Mouse (Mus musculus): ENCODE results near the gene Rasa4. TPM values are rescaled to one million over a fixed set of nuclear protein-coding genes. Genes with fewer than 3 reads are reported as not detected.

The Rasa4 gene
- total and polyA plus RNA-seq, 3 experiments: 3.8 to 8.1 (median 4.7) TPM

DNA sequence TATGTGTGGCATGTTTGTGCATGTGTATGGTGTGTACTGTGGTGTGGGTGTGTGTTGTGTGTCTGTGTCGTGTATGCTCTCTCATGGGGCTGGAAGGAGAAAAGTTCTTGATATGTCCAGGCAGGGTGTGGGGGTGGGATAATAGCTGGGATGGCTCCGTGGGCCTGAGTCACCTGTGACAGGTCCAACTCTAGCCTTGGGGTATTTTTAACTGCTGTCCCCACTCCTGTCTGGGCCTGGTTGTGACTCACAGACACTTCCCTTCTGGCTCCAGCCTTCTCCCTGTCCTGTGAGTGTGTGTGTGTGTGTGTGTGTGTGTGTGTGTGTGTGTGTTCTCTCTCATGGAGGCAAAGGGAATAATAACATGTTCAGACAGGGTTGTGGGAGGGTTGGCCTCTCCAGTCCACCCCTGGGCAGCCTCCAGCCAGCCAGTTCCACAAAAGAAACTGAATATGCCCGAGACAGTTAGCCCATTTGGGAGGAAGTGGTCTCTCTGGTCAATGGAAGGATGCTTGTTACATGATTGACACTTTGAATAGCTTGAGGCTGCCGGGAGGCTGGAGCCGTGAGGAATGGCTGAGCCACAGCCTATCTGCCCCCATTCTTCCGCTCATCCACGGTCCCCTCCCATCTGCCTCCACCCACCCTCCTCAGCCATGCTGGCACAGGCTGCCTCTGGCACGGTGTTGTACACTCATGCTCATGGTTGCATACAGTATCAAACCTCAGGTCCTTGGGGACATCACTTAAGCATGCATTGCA is 10.7 kb downstream of the Rasa4 start:
- Histone ChIP-seq H3K79me2 (replicated peaks; ENCODE audit: control insufficient read depth, insufficient read depth, low read length) (no peaks in the 10 kb centered on the region), H3K36me3 (ENCODE audit: control insufficient read depth, insufficient read depth, low read length) (no peaks in the 10 kb centered on the region), H3K4me1 (ENCODE audit: control insufficient read depth, insufficient read depth, low read length) (no peaks in the 10 kb centered on the region), H3K9ac (ENCODE audit: low read depth, low read length) (no peak overlapping the region), H3K4me3 (no peak overlapping the region), H3K27me3 (ENCODE audit: control insufficient read depth, insufficient read depth, low read length) (no peaks in the 10 kb centered on the region), H3K27ac (no peak overlapping the region)
- WGBS: 45% methylated on average over 8 of the region's 8 CpGs
- intact Hi-C loops (cut with DNase I): no loop called here
- TF ChIP-seq CTCF (IDR thresholded peaks at IDR 0.05) (no peak), POLR2A (IDR thresholded peaks at IDR 0.05; ENCODE audit: insufficient read depth, low read depth, low read length) (no peak), EP300 (IDR thresholded peaks at IDR 0.05; ENCODE audit: insufficient read depth, low read depth, low read length) (no peak)
- no peak for DNase-seq

- H3K4me3 ChIP-seq: no peak overlapping the region
- no peaks in the 10 kb centered on the region for H3K27me3 ChIP-seq (ENCODE audit: control insufficient read depth, insufficient read depth, low read length)
- 71% methylated on average over 7 of the region's 7 CpGs for whole genome bisulfite sequencing
- H3K4me1 ChIP-seq (ENCODE audit: control insufficient read depth, insufficient read depth, low read length): no peaks in the 10 kb centered on the region
- H3K36me3 ChIP-seq (ENCODE audit: control insufficient read depth, insufficient read depth, low read length): no peaks in the 10 kb centered on the region
- intact Hi-C loops (cut with DNase I): no loop called here
- H3K27ac ChIP-seq: no peak overlapping the region
- H3K9ac ChIP-seq (ENCODE audit: low read depth, low read length): no peak overlapping the region
- DNase-seq: no peak
- no peak for TF ChIP-seq POLR2A (IDR thresholded peaks at IDR 0.05; ENCODE audit: insufficient read depth, low read depth, low read length)
- H3K79me2 ChIP-seq (replicated peaks; ENCODE audit: control insufficient read depth, insufficient read depth, low read length): no peaks in the 10 kb centered on the region
These were observed 11.4 kb downstream of the Rasa4 start for GRCm38 (mm10) chr5:136095089-136095488.

GRCm38 (mm10) chr5:136098536-136098935 is 14.8 kb downstream of the Rasa4 start:
- H3K27ac ChIP-seq: no peak overlapping the region
- intact Hi-C loops (cut with DNase I): no loop called here
- 0 out of 2 replicates have a peak, but pooled peaks cover 1% of the 10 kb centered on the region for H3K27me3 ChIP-seq (ENCODE audit: control insufficient read depth, insufficient read depth, low read length)
- H3K79me2 ChIP-seq (replicated peaks; ENCODE audit: control insufficient read depth, insufficient read depth, low read length): no peaks in the 10 kb centered on the region
- 68% methylated on average over 10 of the region's 10 CpGs for WGBS
- no peak for DNase-seq
- no peak overlapping the region for H3K4me3 ChIP-seq
- no peak overlapping the region for H3K9ac ChIP-seq (ENCODE audit: low read depth, low read length)
- no peak for TF ChIP-seq CTCF (IDR thresholded peaks at IDR 0.05)
- TF ChIP-seq POLR2A (IDR thresholded peaks at IDR 0.05; ENCODE audit: insufficient read depth, low read depth, low read length): no peak
- TF ChIP-seq EP300 (IDR thresholded peaks at IDR 0.05; ENCODE audit: insufficient read depth, low read depth, low read length): no peak
- no peaks in the 10 kb centered on the region for H3K36me3 ChIP-seq (ENCODE audit: control insufficient read depth, insufficient read depth, low read length)
- no peaks in the 10 kb centered on the region for H3K4me1 ChIP-seq (ENCODE audit: control insufficient read depth, insufficient read depth, low read length)

- Histone ChIP-seq H3K27ac (no peak overlapping the region), H3K27me3 (ENCODE audit: control insufficient read depth, insufficient read depth, low read length) (0 out of 2 replicates have a peak, but pooled peaks cover 1% of the 10 kb centered on the region), H3K36me3 (ENCODE audit: control insufficient read depth, insufficient read depth, low read length) (no peaks in the 10 kb centered on the region), H3K4me3 (no peak overlapping the region), H3K79me2 (replicated peaks; ENCODE audit: control insufficient read depth, insufficient read depth, low read length) (no peaks in the 10 kb centered on the region), H3K4me1 (ENCODE audit: control insufficient read depth, insufficient read depth, low read length) (no peaks in the 10 kb centered on the region), H3K9ac (ENCODE audit: low read depth, low read length) (0 out of 2 replicates have a peak overlapping the region, but pooled peaks have one; percentile 14)
- TF ChIP-seq CTCF (IDR thresholded peaks at IDR 0.05) (peak; percentile 92), EP300 (IDR thresholded peaks at IDR 0.05; ENCODE audit: insufficient read depth, low read depth, low read length) (no peak)
- DNase-seq: peak; percentile 64 to 67
- intact Hi-C loops (cut with DNase I): no loop called here
- 15% methylated on average over 41 of the region's 41 CpGs for WGBS
These were observed 18.5 kb downstream of the Rasa4 start for GRCm38 (mm10) chr5:136102099-136102820.

GRCm38 (mm10) chr5:136104511-136104910 is 20.8 kb downstream of the Rasa4 start:
- Histone ChIP-seq H3K27me3 (ENCODE audit: control insufficient read depth, insufficient read depth, low read length) (0 out of 2 replicates have a peak, but pooled peaks cover 1% of the 10 kb centered on the region), H3K36me3 (ENCODE audit: control insufficient read depth, insufficient read depth, low read length) (no peaks in the 10 kb centered on the region), H3K4me3 (no peak overlapping the region), H3K79me2 (replicated peaks; ENCODE audit: control insufficient read depth, insufficient read depth, low read length) (no peaks in the 10 kb centered on the region), H3K9ac (ENCODE audit: low read depth, low read length) (no peak overlapping the region), H3K4me1 (ENCODE audit: control insufficient read depth, insufficient read depth, low read length) (no peaks in the 10 kb centered on the region), H3K27ac (no peak overlapping the region)
- DNase-seq: no peak
- WGBS: 87% methylated on average over 5 of the region's 5 CpGs
- TF ChIP-seq CTCF (IDR thresholded peaks at IDR 0.05) (peak; percentile 59), POLR2A (IDR thresholded peaks at IDR 0.05; ENCODE audit: insufficient read depth, low read depth, low read length) (no peak), EP300 (IDR thresholded peaks at IDR 0.05; ENCODE audit: insufficient read depth, low read depth, low read length) (no peak)
- intact Hi-C loops (cut with DNase I): no loop called here

DNA sequence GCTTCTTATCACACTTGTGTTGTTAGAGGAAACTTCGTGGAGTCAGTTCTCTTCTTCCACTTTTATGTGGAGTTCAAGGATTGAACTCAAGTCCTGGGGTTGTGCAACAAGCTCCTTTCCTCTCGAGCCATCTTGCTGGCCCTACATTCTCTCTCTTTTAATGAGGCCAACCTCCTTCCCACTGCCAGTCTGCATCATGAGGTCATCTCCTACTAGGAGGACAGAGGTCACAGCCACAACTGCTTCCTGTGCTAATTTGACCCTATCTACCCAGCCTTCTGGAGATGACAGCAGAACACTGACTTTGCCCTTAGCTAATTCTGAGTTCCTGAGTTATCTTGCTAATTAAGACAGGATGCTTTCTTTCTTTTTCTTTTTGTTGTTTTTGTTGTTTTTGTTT is 24.8 kb downstream of the Rasa4 start:
- H3K79me2 ChIP-seq (replicated peaks; ENCODE audit: control insufficient read depth, insufficient read depth, low read length): no peaks in the 10 kb centered on the region
- no peaks in the 10 kb centered on the region for H3K4me1 ChIP-seq (ENCODE audit: control insufficient read depth, insufficient read depth, low read length)
- H3K9ac ChIP-seq (ENCODE audit: low read depth, low read length): no peak overlapping the region
- no peaks in the 10 kb centered on the region for H3K27me3 ChIP-seq (ENCODE audit: control insufficient read depth, insufficient read depth, low read length)
- H3K27ac ChIP-seq: no peak overlapping the region
- H3K4me3 ChIP-seq: no peak overlapping the region
- intact Hi-C loops (cut with DNase I): no loop called here
- DNase-seq: no peak
- TF ChIP-seq EP300 (IDR thresholded peaks at IDR 0.05; ENCODE audit: insufficient read depth, low read depth, low read length) (no peak), CTCF (IDR thresholded peaks at IDR 0.05) (no peak), POLR2A (IDR thresholded peaks at IDR 0.05; ENCODE audit: insufficient read depth, low read depth, low read length) (no peak)
- 25% methylated on average over 2 of the region's 2 CpGs for WGBS
- H3K36me3 ChIP-seq (ENCODE audit: control insufficient read depth, insufficient read depth, low read length): no peaks in the 10 kb centered on the region

Data from heart, adult 2 months (tissue).